Mouse (Mus musculus): Measurements from ENCODE around the gene Bnip1.

Gene Bnip1

DNA sequence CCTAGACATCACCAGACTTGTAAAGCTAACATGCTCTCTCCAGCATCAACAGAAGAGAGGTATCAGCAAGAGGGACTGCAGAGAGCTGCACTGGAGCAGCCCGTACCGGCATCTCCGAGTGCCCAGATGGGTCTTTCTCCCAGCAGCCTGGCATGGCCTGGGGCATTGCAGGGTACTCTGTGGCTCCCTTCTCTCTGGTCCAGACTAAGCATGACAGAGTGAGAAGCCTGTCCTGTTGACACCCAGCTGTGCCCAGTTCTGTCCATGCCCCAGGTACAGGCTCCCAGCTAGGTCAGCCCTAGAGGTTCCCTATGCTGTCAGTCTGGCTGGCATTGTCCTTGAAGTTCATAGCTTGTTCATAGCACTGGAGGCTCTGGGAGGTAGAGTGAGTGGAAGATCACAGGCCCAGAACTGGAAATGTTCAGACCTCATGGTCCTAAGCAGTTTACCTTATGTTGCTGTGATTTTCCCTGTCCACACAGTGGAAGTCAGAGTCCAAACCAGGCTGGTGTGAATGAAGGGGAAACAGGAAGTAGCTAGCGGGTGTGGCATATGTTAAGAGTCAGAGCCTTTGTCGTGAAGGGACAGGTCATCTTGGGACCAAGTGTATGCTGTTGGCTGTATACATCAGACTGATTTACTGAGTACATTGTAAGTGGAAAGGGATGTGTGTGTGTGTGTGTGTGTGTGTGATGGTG, 12.4 kb downstream of the Bnip1 start:
- DNase-seq (ENCODE audit: low spot score in 2 of 2), result no peak

DNA sequence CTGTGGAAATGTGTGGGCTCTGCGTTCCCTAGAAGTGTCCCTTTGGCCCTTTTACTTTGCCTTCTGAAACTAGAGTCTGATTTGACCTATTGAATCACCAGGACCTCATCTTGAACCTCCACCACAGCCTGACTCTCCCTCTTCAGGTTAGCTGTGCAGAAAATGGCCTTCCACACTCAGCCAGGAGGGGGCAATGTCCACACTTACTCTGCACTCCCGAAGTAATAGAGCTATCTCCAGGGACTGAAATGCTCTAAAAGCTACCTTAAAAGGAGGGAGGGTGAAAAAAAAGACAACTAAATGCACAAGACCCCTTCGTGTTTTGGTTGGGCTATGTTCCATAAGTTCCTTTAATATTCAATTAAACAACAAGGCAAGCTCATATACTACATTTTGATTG, 13.9 kb downstream of the Bnip1 start:
- DNase-seq (ENCODE audit: low spot score in 2 of 2), result peak in 1 of 2 experiments; percentile 49

DNA sequence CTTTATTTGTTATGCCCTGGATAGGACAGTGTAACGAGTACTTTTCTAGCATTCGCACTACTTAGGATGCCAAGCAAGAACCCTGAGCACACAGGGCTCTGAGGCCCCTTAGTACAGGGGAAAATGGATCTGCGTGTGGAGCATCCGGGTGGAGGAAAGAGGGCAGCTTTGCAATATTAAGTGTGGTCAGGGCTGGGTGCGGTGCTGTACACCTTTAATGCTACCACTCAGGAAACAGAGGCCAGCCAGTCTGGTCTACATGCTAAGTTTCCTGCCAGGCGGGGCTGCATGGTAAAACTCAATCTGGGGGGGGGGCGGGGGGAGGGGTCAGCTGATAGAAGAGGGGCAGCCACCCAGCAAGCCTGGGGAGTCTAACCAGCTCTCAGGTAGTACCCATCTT, 14.5 kb downstream of the Bnip1 start:
- no peak for DNase-seq (ENCODE audit: low spot score in 2 of 2)

DNA sequence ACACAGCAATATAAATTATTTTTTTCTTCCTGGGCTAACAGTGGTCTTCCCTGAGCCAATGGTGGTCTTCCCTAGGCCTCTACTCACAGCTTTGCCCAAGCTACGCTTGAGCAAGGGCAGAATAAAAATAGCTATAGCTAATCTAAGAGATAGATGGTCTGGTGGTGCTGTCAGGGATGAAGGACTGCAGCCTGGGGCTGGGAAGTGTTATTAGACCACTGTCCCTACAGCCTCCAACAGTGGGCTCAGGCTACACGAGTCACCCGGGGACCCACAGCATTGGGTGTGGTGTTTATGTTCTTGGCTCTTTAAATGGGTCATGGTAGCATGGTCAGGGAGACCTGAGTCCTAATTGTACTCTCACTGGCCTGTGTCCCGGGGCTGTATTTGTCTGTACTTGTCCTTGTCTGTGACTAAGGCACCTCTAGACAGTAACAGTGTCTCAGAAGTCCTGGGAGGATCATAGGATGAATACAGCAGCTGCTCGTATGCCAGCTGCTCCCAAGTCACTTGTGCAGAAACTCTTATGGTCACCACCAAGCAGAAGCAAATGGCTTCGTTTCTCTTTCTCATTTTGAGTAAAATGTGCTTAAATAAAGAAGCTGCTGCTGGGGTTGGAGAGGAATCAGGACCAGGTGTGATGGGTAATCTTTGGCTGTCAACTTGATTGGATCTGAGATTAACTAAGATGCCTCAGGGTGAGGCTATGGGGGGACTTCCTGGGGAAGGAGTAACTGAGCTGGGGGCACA, 16.7 kb downstream of the Bnip1 start:
- no peak for DNase-seq (ENCODE audit: low spot score in 2 of 2)

DNA sequence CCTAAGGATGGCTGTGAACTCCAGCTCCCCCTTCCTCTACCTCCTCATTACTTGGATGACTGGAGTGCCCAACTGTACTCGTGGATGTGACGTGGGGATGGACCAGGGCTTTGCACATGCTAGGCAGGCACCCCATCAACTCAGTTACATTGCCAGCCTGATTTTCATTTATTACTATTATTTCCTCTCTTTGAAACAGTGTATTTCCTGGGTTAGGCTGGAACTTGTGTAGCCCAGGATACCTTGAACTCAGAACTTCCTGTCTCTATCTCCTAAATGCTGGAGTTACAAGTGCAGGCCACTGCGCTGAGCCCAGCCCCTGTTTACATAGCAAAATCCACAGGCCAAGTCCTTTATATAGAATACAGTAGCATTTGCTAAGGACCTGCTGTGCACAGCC, 22.0 kb downstream of the Bnip1 start:
- DNase-seq (ENCODE audit: low spot score in 2 of 2), result no peak

DNA sequence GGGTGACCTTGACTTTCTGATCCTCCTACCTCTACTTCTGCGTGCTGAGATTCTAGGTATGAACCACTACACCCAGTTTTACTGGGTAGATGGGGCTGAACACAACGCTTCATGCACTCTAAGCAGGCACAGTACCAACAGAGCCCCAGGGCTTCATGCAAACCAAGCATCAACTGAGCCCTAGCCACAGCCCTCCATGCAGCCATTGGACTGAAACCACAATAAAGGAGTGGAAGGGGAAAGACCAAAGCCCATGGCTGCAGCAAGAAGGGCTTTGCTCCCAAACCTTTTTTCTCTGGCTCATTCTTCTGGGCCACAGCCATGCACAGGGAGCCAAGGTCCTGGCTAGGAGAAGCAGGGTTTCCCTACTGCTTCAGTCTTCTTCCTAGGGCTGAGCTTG, 31.7 kb downstream of the Bnip1 start:
- no peak for DNase-seq (ENCODE audit: low spot score in 2 of 2)

DNA sequence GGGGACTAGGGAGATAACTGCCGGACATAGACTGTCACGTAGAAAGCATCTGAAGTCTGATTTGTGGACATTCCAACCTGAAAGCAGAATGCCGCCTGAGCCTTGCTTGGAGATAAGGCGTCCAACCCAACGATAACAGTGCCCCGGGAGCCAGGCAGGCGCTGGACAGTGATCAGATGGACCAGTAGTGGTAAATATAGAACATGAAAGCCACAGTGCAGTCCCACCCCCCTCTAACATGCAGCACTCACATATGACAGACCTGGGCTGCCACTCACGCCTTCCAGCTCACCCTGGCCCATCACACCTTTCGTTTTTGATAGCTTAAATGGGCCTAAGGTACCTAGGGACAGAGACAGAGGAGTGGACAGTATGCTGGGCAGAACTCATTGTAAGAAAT, 32.6 kb downstream of the Bnip1 start:
- DNase-seq (ENCODE audit: low spot score in 2 of 2), result no peak

DNA sequence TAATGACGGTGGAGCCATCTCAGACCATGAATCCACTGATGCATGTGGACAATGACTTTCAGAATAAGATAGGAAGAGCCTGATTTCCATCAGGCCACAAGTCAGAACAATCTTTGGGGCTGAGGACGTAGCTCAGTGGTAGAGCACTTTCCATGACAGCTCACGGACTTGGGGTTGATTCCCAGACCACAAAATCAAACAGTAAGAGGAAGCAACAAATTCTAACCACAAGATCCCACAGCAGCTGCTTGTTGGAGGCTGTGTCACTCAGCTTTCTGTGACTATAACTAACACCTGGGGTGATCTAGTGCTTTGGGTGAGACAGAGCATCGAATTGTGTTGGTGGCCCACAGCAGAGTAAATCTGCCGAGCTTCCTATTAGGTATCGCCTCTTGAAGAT, 35.9 kb downstream of the Bnip1 start:
- no peak for DNase-seq (ENCODE audit: low spot score in 2 of 2)

DNA sequence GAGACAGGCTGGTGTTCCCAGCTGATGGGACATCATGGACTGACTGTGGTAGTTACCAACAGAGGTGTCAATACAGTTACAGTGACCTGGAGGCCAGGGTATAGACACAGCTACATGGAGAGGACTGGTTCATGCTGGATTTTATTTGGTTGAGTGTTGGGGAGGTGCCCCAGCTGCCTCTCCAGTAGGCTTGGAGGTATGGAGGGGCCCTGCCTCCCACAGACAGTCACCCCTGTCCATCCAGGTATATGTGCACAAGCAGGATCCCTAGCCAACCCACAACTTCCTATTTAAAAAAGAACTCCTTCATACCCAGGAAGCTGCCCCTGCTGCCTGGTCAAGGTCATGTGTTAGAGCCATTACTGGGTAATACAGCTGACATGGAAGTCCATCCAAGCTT, 36.9 kb downstream of the Bnip1 start:
- no peak for DNase-seq (ENCODE audit: low spot score in 2 of 2)

DNA sequence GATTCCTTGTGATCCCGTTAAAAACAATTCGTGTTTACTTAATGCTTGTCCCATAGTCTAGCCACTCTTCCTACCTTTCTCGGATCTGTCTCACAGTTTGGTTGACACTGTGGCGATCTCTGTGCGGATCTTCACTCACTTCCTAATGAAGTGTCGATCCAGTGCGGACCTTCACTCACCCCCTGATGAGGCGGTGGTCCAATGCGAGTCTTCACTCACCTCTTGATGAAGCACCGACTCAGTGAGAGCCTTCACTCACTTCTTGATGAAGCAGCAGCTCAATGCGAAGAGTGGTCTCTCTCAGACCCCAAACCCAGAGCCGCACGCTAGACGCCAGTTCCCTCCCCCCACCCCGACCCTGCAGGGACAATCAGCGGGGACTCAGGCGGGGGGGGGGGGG, 45.3 kb downstream of the Bnip1 start:
- DNase-seq (ENCODE audit: low spot score in 2 of 2), result no peak

DNA sequence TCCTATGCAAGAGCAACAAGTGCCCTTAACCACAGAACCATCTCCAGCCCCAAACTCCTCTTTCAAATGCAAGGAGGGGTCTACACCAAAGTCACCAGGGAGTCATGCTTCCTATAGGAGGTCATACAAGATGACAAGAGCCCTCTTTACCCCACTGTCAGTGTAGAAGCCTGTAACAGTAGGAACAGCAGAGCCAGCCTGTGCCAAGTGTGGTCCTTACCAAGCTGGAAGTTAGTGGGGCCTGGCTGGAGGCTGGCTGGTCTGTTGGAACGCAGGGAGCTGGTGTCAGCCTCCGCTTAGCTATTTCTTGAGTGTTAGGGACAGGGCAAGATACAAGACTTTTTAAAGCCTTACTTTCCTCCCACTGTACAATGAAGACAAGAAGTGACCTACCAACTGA, 52.9 kb downstream of the Bnip1 start:
- no peak for DNase-seq (ENCODE audit: low spot score in 2 of 2)

DNA sequence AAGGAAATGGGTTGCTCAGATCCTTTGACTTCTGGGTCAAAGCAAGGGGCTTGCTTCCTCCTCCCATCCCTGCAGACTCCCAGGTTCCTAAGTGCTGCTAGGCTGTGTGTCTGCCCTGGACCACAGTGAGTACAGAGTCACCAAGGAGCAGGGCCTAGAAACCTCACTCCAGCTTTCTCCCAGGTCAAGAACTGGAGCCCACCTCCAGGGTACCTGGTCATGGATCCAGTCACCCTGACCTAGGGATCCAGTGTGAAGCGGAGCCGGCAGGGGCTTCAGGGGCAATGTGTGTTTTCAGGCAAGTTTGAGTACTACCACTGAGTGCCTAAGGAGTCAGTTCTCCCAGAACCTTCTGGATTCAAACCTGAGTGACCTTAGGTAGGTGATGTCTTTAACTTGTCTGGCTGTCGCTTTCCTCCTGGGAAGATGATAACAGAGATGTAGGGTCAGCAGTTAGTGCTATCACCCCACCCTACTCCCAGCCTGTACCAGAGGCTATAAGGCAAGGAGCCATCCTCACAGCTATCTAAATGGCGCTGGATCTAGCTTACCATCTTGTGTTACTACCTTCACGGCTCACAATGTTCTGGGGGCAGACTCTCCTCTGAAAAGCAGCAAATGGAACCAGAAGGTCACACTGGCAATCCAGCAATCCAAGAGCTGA, 53.6 kb downstream of the Bnip1 start:
- DNase-seq (ENCODE audit: low spot score in 2 of 2), result no peak

DNA sequence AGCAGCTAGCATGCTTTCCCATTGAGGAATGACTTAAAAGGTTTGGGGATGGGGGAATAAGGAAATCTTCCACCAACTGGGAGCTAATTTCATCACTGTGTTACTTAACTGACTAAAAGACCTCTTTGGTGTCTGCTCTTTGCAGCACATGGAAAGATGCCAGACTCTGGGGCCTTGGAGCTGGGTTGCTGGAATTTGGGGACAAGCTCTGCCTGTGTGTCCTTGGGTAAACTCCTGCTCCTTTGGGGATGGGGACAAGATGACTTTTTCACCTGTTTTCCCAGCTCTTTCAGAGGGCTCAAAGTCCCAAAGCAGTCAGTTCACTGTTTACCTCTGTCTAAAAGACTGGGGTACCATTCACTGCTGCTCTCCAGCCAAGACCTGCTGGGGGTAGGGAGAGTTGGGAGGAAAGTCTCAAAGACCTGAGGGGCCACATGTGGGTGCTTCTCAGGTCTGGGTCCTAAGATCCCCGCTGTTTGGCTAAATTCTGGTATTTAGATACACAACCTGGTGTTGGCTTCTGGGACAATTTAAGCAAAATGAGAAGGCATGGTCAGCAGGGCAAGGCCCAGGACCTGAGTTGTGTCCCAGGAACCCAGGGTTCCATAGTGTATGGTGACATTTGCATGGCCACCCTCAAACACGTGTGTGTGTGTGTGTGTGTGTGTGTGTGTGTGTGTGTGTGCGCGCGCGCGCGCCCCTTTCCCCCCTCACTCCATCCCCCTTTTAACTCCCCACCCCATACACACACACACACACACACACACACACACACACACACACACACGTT, 54.3 kb downstream of the Bnip1 start:
- no peak for DNase-seq (ENCODE audit: low spot score in 2 of 2)

DNA sequence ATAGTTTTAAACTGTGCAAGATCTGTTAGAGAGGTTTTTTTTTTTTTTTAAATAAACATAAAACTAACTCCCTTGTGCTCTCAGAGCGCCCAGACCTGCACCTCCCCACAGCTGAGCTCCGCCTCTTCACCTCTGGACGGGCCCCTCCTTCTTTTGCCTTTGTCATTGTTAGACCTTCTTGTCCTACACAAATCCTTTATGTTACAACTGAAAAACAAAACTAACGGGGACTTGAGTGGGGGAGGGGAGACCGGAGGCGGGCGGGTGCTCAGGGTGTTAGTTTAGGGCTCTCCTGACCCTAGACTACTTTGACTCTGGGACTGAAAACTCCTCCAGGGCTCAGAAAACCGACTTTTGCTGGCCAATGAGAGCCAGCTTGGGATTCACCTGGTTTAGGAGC, 55.1 kb downstream of the Bnip1 start:
- no peak for DNase-seq (ENCODE audit: low spot score in 2 of 2)

DNA sequence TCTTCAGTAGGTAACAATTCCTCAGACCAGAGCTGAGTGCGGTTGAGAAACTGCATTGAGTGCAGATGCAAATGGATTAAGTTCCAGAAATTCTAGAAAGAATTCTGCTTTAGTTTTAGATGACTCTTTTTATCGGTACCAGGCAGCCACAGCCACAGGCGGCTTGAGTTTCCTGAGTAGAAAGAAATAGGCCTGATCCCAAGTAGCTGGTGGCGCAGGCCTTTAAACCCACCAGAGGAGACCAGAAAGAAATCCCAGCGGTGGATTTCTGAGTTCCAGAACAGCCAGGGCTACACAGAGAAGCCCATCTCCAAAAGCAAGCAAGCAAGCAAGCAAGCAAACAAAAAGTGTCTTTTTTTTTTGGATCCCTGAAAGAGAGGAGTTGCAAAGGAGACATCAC, 55.5 kb downstream of the Bnip1 start:
- DNase-seq (ENCODE audit: low spot score in 2 of 2), result no peak

DNA sequence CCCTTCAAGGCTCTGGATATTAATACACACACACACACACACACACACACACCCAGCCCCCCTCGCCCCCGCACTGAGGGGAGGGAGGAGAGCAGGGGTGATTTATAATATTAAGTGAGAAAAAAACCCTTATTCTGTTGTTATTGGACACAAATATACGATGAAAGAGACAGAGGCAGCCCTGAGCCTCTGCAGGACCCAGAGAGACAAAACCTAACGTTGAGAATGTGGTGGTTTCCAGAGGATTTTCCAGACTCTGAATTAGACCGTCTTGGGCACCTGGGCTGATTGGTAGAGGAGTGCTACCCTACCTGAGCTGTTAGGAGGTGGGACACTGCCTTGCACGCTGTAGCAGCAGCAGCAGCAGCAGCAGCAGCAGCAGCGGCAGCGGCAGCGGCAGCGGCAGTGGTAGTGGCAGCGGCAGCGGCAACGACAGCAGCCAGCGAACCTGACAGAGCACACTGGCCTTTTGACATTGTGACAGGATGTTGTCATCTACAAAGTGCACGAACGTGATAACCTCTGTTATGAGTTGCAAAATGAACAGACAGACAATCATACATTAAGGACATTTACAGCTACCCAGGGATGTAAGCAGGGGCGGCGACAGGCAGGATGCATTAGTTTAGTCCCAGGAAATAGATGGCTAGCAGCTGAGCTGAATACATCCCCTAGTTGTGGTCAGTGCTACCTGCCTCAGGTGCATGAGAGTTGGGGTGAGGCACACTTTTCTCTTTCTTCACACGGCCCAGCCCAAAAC, 56.1 kb downstream of the Bnip1 start:
- no peak for DNase-seq (ENCODE audit: low spot score in 2 of 2)

DNA sequence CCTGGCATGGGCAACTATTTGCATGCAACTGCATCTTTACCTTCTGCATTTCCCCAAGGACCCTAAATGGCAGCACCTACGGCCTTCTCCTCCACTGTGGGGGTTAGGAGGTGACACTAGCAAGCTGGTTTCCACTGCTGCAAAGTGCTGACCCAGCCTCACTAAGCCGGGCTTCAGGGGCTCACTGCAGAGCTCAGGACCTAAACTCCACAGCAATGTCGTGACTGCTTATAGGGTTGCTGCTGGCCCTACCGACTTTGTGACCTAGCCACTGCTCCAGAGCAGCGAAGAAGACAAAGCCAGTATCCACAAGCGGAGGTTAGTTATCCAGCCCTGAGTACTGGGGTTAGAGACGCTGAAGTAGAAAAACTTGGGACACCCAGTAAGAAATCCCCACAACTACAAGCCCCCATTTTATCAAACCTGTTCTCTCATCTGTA, 56.7 kb downstream of the Bnip1 start:
- DNase-seq (ENCODE audit: low spot score in 2 of 2), result no peak

DNA sequence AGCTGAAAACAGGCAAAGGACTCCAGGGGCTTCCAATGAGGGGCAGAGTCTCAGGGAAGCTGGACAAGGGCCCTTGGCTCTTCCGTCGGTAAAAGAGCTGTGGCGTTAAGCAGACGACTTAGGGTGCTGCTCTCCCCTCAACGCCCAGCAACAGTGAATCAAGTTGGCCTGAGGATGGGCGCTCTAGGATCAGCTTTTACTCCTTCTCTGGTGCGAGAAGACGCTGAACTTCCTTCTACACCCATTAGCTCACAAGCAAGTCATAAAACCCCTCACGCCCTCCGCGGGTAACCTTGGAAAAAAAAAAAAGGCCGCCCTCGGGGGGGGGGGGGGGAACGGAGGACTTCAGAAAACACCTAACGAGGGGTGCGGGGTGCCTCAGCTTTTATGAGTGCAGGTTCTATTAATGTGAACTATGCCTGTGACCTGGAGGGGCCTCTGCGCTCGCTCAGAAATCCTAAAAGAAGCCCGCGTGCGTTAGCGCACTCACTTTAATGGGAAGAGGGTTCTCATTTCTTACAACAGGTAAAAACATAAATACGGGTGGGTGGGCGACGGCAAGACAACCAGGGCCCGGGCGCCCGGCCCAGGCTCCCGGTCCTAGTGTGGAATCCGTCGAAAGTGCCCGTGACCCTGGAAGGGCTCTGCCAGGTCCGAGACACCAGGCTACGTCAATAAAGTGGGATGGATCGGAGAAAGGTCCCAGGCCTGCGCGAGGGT, 57.5 kb downstream of the Bnip1 start:
- no peak for DNase-seq (ENCODE audit: low spot score in 2 of 2)

DNA sequence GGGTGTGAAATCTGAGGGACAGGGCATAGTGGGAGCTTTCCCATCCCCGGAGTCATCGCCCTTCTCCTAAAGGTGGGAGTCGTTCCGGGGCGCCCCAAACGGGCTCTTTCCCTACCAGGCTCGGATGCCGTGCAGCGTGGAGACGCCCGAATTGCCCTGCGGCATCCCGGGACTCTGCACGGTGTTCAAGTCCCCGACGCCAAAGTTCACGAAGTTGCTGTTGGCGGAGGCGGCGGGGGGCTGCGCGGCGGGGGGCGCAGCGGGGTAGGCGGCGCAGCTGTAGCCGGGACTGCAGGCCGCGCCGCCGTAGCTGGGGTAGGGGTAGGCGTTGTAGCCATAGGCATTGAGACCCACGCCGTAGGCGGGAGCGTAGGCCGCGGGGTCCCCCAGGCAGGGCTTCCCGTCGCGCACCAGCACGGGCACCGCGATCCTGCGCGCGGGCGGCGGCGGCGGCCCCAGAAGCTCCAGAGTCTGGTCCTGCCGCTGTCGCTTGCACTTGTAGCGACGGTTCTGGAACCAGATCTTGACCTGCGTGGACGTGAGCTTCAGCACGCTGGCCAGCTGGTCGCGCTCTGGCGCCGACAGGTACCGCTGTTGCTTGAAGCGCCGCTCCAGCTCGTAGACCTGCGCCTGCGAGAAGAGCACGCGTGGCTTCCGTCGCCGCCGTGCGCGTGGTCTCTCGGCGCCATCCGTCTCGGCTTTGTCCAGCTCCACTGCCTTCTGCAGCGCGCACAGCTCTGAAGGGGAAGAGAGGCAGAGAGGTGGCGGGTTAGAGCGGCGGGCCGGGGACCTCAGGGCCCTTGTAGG, 58.2 kb downstream of the Bnip1 start:
- DNase-seq (ENCODE audit: low spot score in 2 of 2), result no peak
